Mouse (Mus musculus): Measurements from ENCODE around the gene Xaf1. TPM values are rescaled to one million over a fixed set of nuclear protein-coding genes. Genes with fewer than 3 reads are reported as not detected.

The Xaf1 gene
- polyA plus RNA-seq, 1 experiment from 2014 or later, result 1.9 TPM

- WGBS, result 82% methylated on average over 10 of the region's 10 CpGs
- ATAC-seq (ENCODE audit: insufficient number of reproducible peaks, insufficient read depth, low FRiP score, low TSS enrichment, low read depth), result no peak
Observed at GRCm38 (mm10) chr11:72311355-72312001, 10.0 kb downstream of the Xaf1 start.

GRCm38 (mm10) chr11:72314151-72314895, 12.9 kb downstream of the Xaf1 start, which contains the start of gene Fbxo39:
Gene Fbxo39, plus strand, starts transcription at chr11:72314444.
- H3K9ac ChIP-seq (replicated peaks), result no peak within 1 kb of the TSS
- peak within 1 kb of the TSS; percentile 54 for H3K4me2 ChIP-seq

More at GRCm38 (mm10) chr11:72311355-72312001, 10.0 kb downstream of the Xaf1 start:
- H3K4me2 ChIP-seq, result no peak overlapping the region
- no peaks in the 10 kb centered on the region for H3K9me3 ChIP-seq
- H3K4me3 ChIP-seq (replicated peaks), result no peak overlapping the region
- H3K9ac ChIP-seq (replicated peaks), result no peak overlapping the region
- no peaks in the 10 kb centered on the region for H3K36me3 ChIP-seq
- H3K27ac ChIP-seq, result no peak overlapping the region
- peaks cover 6% of the 10 kb centered on the region for H3K4me1 ChIP-seq (replicated peaks)
- H3K27me3 ChIP-seq, result peaks cover 41% of the 10 kb centered on the region

GRCm38 (mm10) chr11:72318026-72318425, 16.6 kb downstream of the Xaf1 start:
- WGBS, result 85% methylated on average over 5 of the region's 5 CpGs
- H3K4me1 ChIP-seq (replicated peaks), result peaks cover 6% of the 10 kb centered on the region
- H3K27me3 ChIP-seq, result peaks cover 34% of the 10 kb centered on the region
- H3K4me3 ChIP-seq (replicated peaks), result no peak overlapping the region
- no peak for ATAC-seq (ENCODE audit: insufficient number of reproducible peaks, insufficient read depth, low FRiP score, low TSS enrichment, low read depth)
- H3K4me2 ChIP-seq, result no peak overlapping the region
- H3K36me3 ChIP-seq, result no peaks in the 10 kb centered on the region
- H3K9me3 ChIP-seq, result no peaks in the 10 kb centered on the region
- H3K9ac ChIP-seq (replicated peaks), result no peak overlapping the region
- H3K27ac ChIP-seq, result no peak overlapping the region

More at GRCm38 (mm10) chr11:72314151-72314895, 12.9 kb downstream of the Xaf1 start, which contains the start of gene Fbxo39:
- peaks cover 43% of the 10 kb centered on the region for H3K27me3 ChIP-seq
- no peak for ATAC-seq (ENCODE audit: insufficient number of reproducible peaks, insufficient read depth, low FRiP score, low TSS enrichment, low read depth)
- H3K4me3 ChIP-seq (replicated peaks), result peak within 1 kb of the TSS; percentile 31
- H3K4me1 ChIP-seq (replicated peaks), result peaks cover 6% of the 10 kb centered on the region
- no peaks in the 10 kb centered on the region for H3K36me3 ChIP-seq
- H3K27ac ChIP-seq, result no peak within 1 kb of the TSS
- 9% methylated on average over 42 of the region's 42 CpGs for WGBS
- H3K9me3 ChIP-seq, result no peaks in the 10 kb centered on the region

- Histone ChIP-seq H3K4me1 (replicated peaks) (no peaks in the 10 kb centered on the region), H3K4me3 (replicated peaks) (no peak overlapping the region), H3K27ac (no peak overlapping the region), H3K9ac (replicated peaks) (no peak overlapping the region), H3K36me3 (no peaks in the 10 kb centered on the region), H3K9me3 (no peaks in the 10 kb centered on the region), H3K27me3 (no peaks in the 10 kb centered on the region), H3K4me2 (no peak overlapping the region)
- ATAC-seq (ENCODE audit: insufficient number of reproducible peaks, insufficient read depth, low FRiP score, low TSS enrichment, low read depth), result no peak
- WGBS, result 65% methylated on average over 3 of the region's 3 CpGs
Observed at GRCm38 (mm10) chr11:72324431-72324830, 23.0 kb downstream of the Xaf1 start.

GRCm38 (mm10) chr11:72325701-72326100, 24.3 kb downstream of the Xaf1 start:
- Histone ChIP-seq H3K4me2 (no peak overlapping the region), H3K27ac (no peak overlapping the region), H3K9me3 (no peaks in the 10 kb centered on the region), H3K4me1 (replicated peaks) (no peaks in the 10 kb centered on the region), H3K9ac (replicated peaks) (no peak overlapping the region), H3K27me3 (no peaks in the 10 kb centered on the region), H3K36me3 (no peaks in the 10 kb centered on the region), H3K4me3 (replicated peaks) (no peak overlapping the region)
- ATAC-seq (ENCODE audit: insufficient number of reproducible peaks, insufficient read depth, low FRiP score, low TSS enrichment, low read depth), result no peak
- WGBS, result 87% methylated on average over 4 of the region's 4 CpGs

GRCm38 (mm10) chr11:72332951-72333667, 31.7 kb downstream of the Xaf1 start:
- 68% methylated on average over 9 of the region's 9 CpGs for WGBS
- Histone ChIP-seq H3K4me2 (no peak overlapping the region), H3K9ac (replicated peaks) (no peak overlapping the region), H3K9me3 (no peaks in the 10 kb centered on the region), H3K36me3 (no peaks in the 10 kb centered on the region), H3K27me3 (no peaks in the 10 kb centered on the region), H3K4me1 (replicated peaks) (no peaks in the 10 kb centered on the region), H3K4me3 (replicated peaks) (no peak overlapping the region), H3K27ac (no peak overlapping the region)
- no peak for ATAC-seq (ENCODE audit: insufficient number of reproducible peaks, insufficient read depth, low FRiP score, low TSS enrichment, low read depth)

- Histone ChIP-seq H3K4me3 (replicated peaks) (no peak overlapping the region), H3K9ac (replicated peaks) (no peak overlapping the region), H3K9me3 (no peaks in the 10 kb centered on the region), H3K36me3 (no peaks in the 10 kb centered on the region), H3K27ac (no peak overlapping the region), H3K4me1 (replicated peaks) (no peaks in the 10 kb centered on the region), H3K4me2 (no peak overlapping the region), H3K27me3 (no peaks in the 10 kb centered on the region; the same call in 1 of the 2 replicates)
- 84% methylated on average over 4 of the region's 4 CpGs for WGBS
- ATAC-seq (ENCODE audit: insufficient number of reproducible peaks, insufficient read depth, low FRiP score, low TSS enrichment, low read depth), result no peak
Observed at GRCm38 (mm10) chr11:72334653-72335052, 33.2 kb downstream of the Xaf1 start.

GRCm38 (mm10) chr11:72336726-72337125, 35.3 kb downstream of the Xaf1 start:
- Histone ChIP-seq H3K4me3 (replicated peaks) (no peak overlapping the region), H3K27ac (no peak overlapping the region), H3K4me1 (replicated peaks) (no peaks in the 10 kb centered on the region), H3K9me3 (no peaks in the 10 kb centered on the region), H3K9ac (replicated peaks) (no peak overlapping the region), H3K27me3 (no peaks in the 10 kb centered on the region; the same call in 1 of the 2 replicates), H3K36me3 (no peaks in the 10 kb centered on the region), H3K4me2 (no peak overlapping the region)
- 89% methylated on average over 8 of the region's 8 CpGs for WGBS
- no peak for ATAC-seq (ENCODE audit: insufficient number of reproducible peaks, insufficient read depth, low FRiP score, low TSS enrichment, low read depth)

GRCm38 (mm10) chr11:72338437-72338871, 37.0 kb downstream of the Xaf1 start:
- Histone ChIP-seq H3K9ac (replicated peaks) (no peak overlapping the region), H3K4me1 (replicated peaks) (no peaks in the 10 kb centered on the region), H3K4me3 (replicated peaks) (no peak overlapping the region), H3K4me2 (no peak overlapping the region), H3K27ac (no peak overlapping the region), H3K27me3 (no peaks in the 10 kb centered on the region; the same call in 1 of the 2 replicates), H3K36me3 (no peaks in the 10 kb centered on the region), H3K9me3 (no peaks in the 10 kb centered on the region)
- WGBS, result 56% methylated on average over 5 of the region's 5 CpGs
- ATAC-seq (ENCODE audit: insufficient number of reproducible peaks, insufficient read depth, low FRiP score, low TSS enrichment, low read depth), result no peak

GRCm38 (mm10) chr11:72339716-72340115, 38.3 kb downstream of the Xaf1 start:
- Histone ChIP-seq H3K9ac (replicated peaks) (no peak overlapping the region), H3K4me3 (replicated peaks) (no peak overlapping the region), H3K27ac (no peak overlapping the region), H3K4me2 (no peak overlapping the region), H3K27me3 (no peaks in the 10 kb centered on the region; the same call in 1 of the 2 replicates), H3K36me3 (no peaks in the 10 kb centered on the region), H3K9me3 (no peaks in the 10 kb centered on the region), H3K4me1 (replicated peaks) (no peaks in the 10 kb centered on the region)
- ATAC-seq (ENCODE audit: insufficient number of reproducible peaks, insufficient read depth, low FRiP score, low TSS enrichment, low read depth), result no peak
- WGBS, result 88% methylated on average over 4 of the region's 4 CpGs

Measured in limb, embryonic 12.5 days (tissue).